Mouse (Mus musculus): Measurements from ENCODE around the gene Egfr. TPM values are rescaled to one million over a fixed set of nuclear protein-coding genes. Genes with fewer than 3 reads are reported as not detected.

Egfr gene
- polyA plus RNA-seq, 1 experiment: not detected

DNA sequence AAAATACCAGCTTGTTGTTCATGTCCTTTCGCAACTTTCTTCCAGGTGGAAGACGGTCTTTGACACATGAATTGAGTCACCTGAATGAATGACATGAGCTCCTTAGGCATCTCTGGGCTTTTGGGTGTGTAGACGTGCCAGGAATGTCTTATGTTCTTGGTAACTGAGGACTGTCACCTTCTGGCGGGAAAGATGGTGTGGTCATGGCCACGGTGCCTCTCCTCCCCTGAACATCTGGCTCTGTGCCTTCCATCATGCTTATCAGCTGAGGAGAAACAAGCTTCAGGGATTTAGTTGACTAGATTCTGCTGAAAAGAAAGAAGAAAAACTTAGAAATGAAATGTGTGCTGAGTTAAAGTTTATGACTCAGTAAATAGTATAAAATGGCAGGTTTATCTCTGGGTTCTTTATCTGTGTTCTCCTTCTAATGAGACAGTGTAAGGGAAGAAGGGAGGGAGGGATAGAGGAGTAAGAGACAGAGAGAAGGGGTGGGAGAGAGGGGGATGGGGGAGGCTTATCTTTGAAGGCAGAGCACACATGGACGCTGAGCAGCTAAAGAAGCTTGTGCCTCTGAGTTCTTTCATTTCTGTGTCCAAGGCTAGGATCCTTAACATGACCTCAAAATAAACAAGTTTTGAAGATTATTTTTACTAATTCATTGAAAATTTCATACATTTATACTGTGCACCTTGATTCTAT, 65.5 kb downstream of the Egfr start:
- Histone ChIP-seq H3K4me1 (ENCODE audit: control insufficient read depth) (peaks cover 14% of the 10 kb centered on the region), H3K36me3 (ENCODE audit: control insufficient read depth) (no peaks in the 10 kb centered on the region), H3K4me3 (replicated peaks) (no peak overlapping the region), H3K9me3 (ENCODE audit: control insufficient read depth, low read length) (no peaks in the 10 kb centered on the region), H3K27me3 (ENCODE audit: control insufficient read depth) (no peaks in the 10 kb centered on the region)
- TF ChIP-seq GATA1 (IDR thresholded peaks at IDR 0.05; ENCODE audit: low read length) (no peak), TAL1 (IDR thresholded peaks at IDR 0.05; ENCODE audit: low read length) (no peak)

DNA sequence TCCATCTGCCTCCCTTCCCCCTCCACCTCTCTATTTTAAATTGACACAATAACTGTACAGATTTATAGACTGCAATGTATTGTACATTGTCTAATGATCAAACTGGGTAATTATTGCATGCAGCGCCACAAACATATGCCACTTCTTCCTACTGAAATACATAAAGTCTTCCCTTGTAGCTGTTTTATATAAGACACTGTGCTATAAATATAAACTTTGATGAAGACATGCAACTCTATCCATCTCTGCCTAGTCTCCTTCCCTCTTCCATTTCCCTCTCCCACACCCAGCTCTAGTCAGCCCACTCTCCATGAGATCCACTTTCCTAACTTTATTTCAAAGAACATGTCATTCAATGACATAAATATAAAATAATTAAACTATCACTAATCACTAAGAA, 67.4 kb downstream of the Egfr start:
- Histone ChIP-seq H3K9me3 (ENCODE audit: control insufficient read depth, low read length) (no peaks in the 10 kb centered on the region), H3K4me1 (ENCODE audit: control insufficient read depth) (peaks cover 9% of the 10 kb centered on the region), H3K36me3 (ENCODE audit: control insufficient read depth) (no peaks in the 10 kb centered on the region), H3K4me3 (replicated peaks) (no peak overlapping the region), H3K27me3 (ENCODE audit: control insufficient read depth) (no peaks in the 10 kb centered on the region)
- TF ChIP-seq TAL1 (IDR thresholded peaks at IDR 0.05; ENCODE audit: low read length) (no peak), GATA1 (IDR thresholded peaks at IDR 0.05; ENCODE audit: low read length) (no peak)

DNA sequence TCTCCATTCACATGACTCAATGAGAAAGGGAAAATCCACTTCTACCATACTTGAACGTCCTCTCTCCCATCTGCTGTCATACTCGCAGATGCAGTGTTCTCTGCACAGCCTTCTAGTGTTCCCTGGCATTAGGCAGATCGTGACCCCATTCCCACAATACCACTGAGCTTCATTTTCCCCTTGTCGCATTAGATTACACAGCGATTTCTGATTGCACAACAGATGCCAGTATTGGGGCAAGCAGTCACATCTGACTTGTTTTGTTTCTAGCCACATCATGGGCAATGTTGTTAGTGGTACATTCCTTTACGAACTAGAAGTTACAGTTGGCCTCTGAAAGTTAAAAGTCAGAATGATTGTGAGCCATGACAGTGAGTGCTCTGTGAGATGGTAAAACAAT, 68.1 kb downstream of the Egfr start:
- Histone ChIP-seq H3K4me1 (ENCODE audit: control insufficient read depth) (peaks cover 9% of the 10 kb centered on the region), H3K36me3 (ENCODE audit: control insufficient read depth) (no peaks in the 10 kb centered on the region), H3K27me3 (ENCODE audit: control insufficient read depth) (no peaks in the 10 kb centered on the region), H3K4me3 (replicated peaks) (no peak overlapping the region), H3K9me3 (ENCODE audit: control insufficient read depth, low read length) (no peaks in the 10 kb centered on the region)
- TF ChIP-seq TAL1 (IDR thresholded peaks at IDR 0.05; ENCODE audit: low read length): no peak
- TF ChIP-seq GATA1 (IDR thresholded peaks at IDR 0.05; ENCODE audit: low read length): no peak

DNA sequence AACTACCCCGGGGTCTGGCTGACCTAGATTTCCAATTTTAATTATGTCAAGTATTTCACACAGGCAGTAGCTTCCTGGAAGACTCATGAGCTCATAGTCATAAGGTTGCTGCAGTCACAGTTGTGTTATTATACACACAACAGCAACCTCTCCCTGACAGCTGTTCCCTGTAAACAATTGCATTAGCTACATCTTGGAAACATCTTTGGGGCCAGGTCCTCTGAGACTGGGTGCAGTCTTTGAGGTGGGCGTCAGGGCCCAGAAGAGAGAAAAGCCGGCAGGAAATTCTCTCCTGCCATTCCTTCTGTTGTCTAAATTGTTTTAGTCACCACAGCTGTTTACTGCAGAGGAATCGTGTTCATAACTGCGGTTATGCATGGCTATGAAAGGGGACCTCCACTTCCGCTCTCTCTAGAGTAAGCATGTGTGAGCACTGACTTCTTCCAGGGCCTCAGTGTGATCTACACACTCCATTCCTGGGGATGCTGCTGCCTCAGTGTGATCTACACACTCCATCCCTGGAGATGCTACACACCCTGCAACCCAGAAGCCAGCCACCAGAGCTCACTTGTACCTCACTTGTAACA, 69.8 kb downstream of the Egfr start:
- no peaks in the 10 kb centered on the region for H3K9me3 ChIP-seq (ENCODE audit: control insufficient read depth, low read length)
- no peak for TF ChIP-seq GATA1 (IDR thresholded peaks at IDR 0.05; ENCODE audit: low read length)
- TF ChIP-seq TAL1 (IDR thresholded peaks at IDR 0.05; ENCODE audit: low read length): no peak
- H3K4me1 ChIP-seq (ENCODE audit: control insufficient read depth): peaks cover 9% of the 10 kb centered on the region
- H3K27me3 ChIP-seq (ENCODE audit: control insufficient read depth): no peaks in the 10 kb centered on the region
- no peaks in the 10 kb centered on the region for H3K36me3 ChIP-seq (ENCODE audit: control insufficient read depth)
- no peak overlapping the region for H3K4me3 ChIP-seq (replicated peaks)

DNA sequence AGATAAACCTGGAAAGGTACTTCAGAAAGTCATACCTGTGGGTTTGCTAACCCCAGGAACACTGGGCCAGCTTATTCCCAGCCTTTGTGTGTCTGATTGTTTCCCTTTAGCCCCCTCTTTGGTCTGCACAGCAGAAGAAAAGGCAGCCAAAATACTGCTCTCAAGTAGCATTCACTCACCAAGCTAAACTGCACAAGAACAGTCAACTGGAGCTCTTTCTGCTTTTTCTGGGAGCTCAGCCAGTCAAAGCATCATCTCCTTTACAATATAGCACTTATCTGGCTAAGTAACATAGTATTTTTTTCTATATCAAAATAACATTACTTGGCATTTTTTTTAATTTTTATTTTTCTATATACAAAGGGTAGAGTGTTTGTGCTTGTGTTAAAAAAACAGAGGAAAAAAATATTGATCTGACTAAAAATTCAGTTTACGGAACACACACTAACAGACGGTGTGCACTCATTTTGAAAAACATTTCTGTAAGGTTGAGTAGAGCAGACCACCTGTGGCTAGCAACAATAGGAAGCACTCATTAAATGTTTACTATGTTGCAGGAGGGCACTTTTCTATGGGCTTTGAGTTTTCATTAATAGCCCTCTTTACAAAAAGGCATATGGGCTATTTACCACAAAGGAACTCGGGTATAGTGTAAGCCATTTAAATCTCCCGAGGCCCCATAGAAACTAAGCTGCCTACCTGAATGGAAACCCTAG, 72.0 kb downstream of the Egfr start:
- H3K4me1 ChIP-seq (ENCODE audit: control insufficient read depth): no peaks in the 10 kb centered on the region
- TF ChIP-seq TAL1 (IDR thresholded peaks at IDR 0.05; ENCODE audit: low read length) (no peak), GATA1 (IDR thresholded peaks at IDR 0.05; ENCODE audit: low read length) (no peak)
- H3K36me3 ChIP-seq (ENCODE audit: control insufficient read depth): no peaks in the 10 kb centered on the region
- no peak overlapping the region for H3K4me3 ChIP-seq (replicated peaks)
- no peaks in the 10 kb centered on the region for H3K9me3 ChIP-seq (ENCODE audit: control insufficient read depth, low read length)
- H3K27me3 ChIP-seq (ENCODE audit: control insufficient read depth): no peaks in the 10 kb centered on the region

DNA sequence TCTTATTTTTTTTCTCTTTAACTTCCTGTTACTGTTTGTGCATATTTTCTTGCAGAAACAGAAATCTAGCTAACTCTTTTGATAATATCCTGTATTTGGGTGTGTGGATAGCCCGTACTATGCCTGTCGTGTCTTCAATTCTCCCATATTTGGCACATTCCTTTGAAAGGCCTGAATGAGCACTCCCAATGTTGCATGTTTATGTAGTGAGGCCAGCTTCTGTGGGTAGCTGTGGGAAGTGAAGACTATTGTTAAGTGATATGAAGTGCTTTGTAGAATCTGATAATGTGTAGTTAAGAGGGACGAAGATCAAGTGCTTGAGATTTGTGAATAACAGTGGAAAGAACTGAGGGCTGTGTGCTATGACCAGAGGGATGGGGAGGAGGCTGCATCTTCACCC, 77.5 kb downstream of the Egfr start:
- H3K36me3 ChIP-seq (ENCODE audit: control insufficient read depth): no peaks in the 10 kb centered on the region
- no peaks in the 10 kb centered on the region for H3K9me3 ChIP-seq (ENCODE audit: control insufficient read depth, low read length)
- no peaks in the 10 kb centered on the region for H3K27me3 ChIP-seq (ENCODE audit: control insufficient read depth)
- no peak overlapping the region for H3K4me3 ChIP-seq (replicated peaks)
- no peak for TF ChIP-seq GATA1 (IDR thresholded peaks at IDR 0.05; ENCODE audit: low read length)
- no peaks in the 10 kb centered on the region for H3K4me1 ChIP-seq (ENCODE audit: control insufficient read depth)

DNA sequence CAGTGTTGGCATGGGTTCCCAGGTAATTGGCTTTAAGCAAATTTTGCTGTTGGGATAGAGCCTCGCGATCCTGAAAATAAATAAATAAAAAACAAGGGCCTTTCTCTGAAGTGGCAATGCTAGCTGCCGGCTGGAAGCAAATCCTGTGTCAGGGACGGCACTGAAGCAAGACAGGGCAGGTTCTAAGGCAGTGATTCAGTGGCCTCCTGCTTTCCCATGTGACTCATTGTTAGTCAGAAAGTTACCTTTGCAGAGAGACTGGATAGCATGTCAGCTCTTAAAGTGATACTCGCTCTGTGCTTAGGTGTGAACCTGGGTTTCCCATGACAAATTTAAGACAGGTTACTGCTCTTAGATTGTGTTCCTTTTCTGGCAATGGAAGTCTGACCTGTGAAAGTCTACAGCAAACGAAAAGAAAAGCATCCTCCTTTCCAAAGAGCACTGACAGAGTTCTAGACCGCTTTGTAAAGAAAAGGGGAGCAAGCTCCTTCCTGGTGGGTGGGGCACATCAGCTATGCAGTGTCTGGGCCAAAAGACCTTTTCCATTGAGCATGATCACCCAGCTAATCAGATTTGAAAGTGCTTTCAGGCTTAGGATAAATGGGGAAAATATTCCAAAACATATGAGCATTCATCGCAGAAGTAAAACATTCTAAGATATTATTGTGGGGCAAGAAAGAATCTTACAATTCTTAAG, 78.7 kb downstream of the Egfr start:
- Histone ChIP-seq H3K27me3 (ENCODE audit: control insufficient read depth) (no peaks in the 10 kb centered on the region), H3K4me1 (ENCODE audit: control insufficient read depth) (no peaks in the 10 kb centered on the region), H3K36me3 (ENCODE audit: control insufficient read depth) (no peaks in the 10 kb centered on the region), H3K4me3 (replicated peaks) (no peak overlapping the region), H3K9me3 (ENCODE audit: control insufficient read depth, low read length) (no peaks in the 10 kb centered on the region)
- no peak for TF ChIP-seq GATA1 (IDR thresholded peaks at IDR 0.05; ENCODE audit: low read length)
- TF ChIP-seq TAL1 (IDR thresholded peaks at IDR 0.05; ENCODE audit: low read length): no peak

DNA sequence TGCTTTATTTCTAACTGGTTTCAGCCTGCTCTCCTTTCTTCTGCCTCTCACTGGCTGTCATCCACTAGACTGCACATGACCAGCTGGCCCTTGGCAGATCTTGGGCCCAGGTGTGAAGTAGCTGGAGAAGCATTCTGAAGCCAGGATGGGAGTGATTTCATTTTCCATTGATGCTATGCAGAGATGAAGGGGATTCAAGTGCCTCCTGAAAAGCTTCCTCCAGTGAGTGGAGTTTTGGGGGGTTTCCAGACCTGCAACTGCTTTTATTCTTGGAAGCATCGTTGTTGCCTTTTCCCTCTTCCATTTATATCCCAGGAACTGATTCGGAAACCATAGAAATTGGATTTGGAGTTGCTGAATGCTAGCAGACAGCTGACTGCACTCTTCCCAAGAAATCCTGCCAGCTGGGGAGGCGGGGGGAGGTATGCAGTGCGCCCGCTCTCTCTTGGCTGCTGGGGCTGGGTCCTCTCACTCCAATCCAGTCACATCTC, 80.0 kb downstream of the Egfr start:
- Histone ChIP-seq H3K27me3 (ENCODE audit: control insufficient read depth) (no peaks in the 10 kb centered on the region), H3K36me3 (ENCODE audit: control insufficient read depth) (no peaks in the 10 kb centered on the region), H3K9me3 (ENCODE audit: control insufficient read depth, low read length) (no peaks in the 10 kb centered on the region), H3K4me3 (replicated peaks) (no peak overlapping the region), H3K4me1 (ENCODE audit: control insufficient read depth) (no peaks in the 10 kb centered on the region)
- TF ChIP-seq TAL1 (IDR thresholded peaks at IDR 0.05; ENCODE audit: low read length) (no peak), GATA1 (IDR thresholded peaks at IDR 0.05; ENCODE audit: low read length) (no peak)

DNA sequence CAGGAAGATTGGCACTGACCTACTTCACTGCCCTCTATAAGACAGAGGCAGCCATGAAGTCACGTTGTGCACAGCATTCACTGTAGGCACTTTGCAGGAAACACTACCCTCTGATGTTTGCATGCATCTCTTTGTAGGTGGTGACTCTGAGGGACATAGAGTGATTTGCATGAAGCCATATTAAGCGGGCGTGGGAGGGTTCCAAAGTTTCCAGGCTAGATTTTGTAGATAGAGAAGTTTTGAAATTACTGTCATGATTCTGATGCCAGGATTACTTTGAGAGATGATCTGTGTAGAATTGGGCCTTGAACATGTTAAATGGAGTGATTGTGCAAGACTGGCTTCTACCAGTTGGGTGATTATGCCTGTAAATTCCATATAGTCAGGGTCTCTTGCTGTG, 86.8 kb downstream of the Egfr start:
- Histone ChIP-seq H3K4me1 (ENCODE audit: control insufficient read depth) (no peaks in the 10 kb centered on the region), H3K36me3 (ENCODE audit: control insufficient read depth) (no peaks in the 10 kb centered on the region), H3K27me3 (ENCODE audit: control insufficient read depth) (no peaks in the 10 kb centered on the region), H3K9me3 (ENCODE audit: control insufficient read depth, low read length) (no peaks in the 10 kb centered on the region), H3K4me3 (replicated peaks) (no peak overlapping the region)
- no peak for TF ChIP-seq TAL1 (IDR thresholded peaks at IDR 0.05; ENCODE audit: low read length)

Measured in erythroblast, embryonic 14.5 days (primary cell).